Mouse (Mus musculus): Measurements from ENCODE around the gene Rsph3a. TPM values are rescaled to one million over a fixed set of nuclear protein-coding genes. Genes with fewer than 3 reads are reported as not detected.
A peak's percentile ranks its signal among the peaks of the same experiment; 100 is the strongest.
"Not testable (repeated sequence)": the region's sequence is repeated elsewhere in the genome, so short reads cannot be mapped to it uniquely, and the experiment has no call there.

The Rsph3a gene
- polyA plus RNA-seq, 1 experiment from 2014 or later = 54.5 TPM

GRCm38 (mm10) chr17:7946053-7946627, 726 bp downstream of the Rsph3a start:
- not testable (repeated sequence) for H3K9me3 ChIP-seq (ENCODE audit: control insufficient read depth, low read length); DNase-seq (ENCODE audit: low spot score); H3K36me3 ChIP-seq (ENCODE audit: control insufficient read depth, insufficient read depth, low read length); H3K4me1 ChIP-seq (replicated peaks; ENCODE audit: control insufficient read depth, insufficient read depth, low read length); H3K27ac ChIP-seq (ENCODE audit: low read depth); H3K27me3 ChIP-seq (replicated peaks; ENCODE audit: control insufficient read depth, insufficient read depth, low read length)
- Histone ChIP-seq H3K4me3 (ENCODE audit: low read depth, low read length) (peak overlapping the region; percentile 52), H3K9ac (ENCODE audit: low read length) (0 out of 2 replicates have a peak overlapping the region, but pooled peaks have one; percentile 30), H3K4me2 (ENCODE audit: low read length) (peak overlapping the region; percentile 62)
- WGBS = 0% methylated on average over 15 of the region's 27 CpGs
- ATAC-seq (replicated peaks; ENCODE audit: low FRiP score, low TSS enrichment, low read depth) = peak; percentile 54

GRCm38 (mm10) chr17:7951333-7951732, 5.9 kb downstream of the Rsph3a start:
- not testable (repeated sequence) for H3K4me3 ChIP-seq (ENCODE audit: low read depth, low read length); H3K27me3 ChIP-seq (replicated peaks; ENCODE audit: control insufficient read depth, insufficient read depth, low read length); H3K4me2 ChIP-seq (ENCODE audit: low read length); ATAC-seq (replicated peaks; ENCODE audit: low FRiP score, low TSS enrichment, low read depth); H3K9me3 ChIP-seq (ENCODE audit: control insufficient read depth, low read length); H3K9ac ChIP-seq (ENCODE audit: low read length); DNase-seq (ENCODE audit: low spot score); H3K36me3 ChIP-seq (ENCODE audit: control insufficient read depth, insufficient read depth, low read length); H3K27ac ChIP-seq (ENCODE audit: low read depth); H3K4me1 ChIP-seq (replicated peaks; ENCODE audit: control insufficient read depth, insufficient read depth, low read length)
- WGBS = no CpG with 5 or more reads among the region's 4 CpGs

GRCm38 (mm10) chr17:7957242-7957641, 11.8 kb downstream of the Rsph3a start:
- H3K9ac ChIP-seq (ENCODE audit: low read length); DNase-seq (ENCODE audit: low spot score); H3K4me1 ChIP-seq (replicated peaks; ENCODE audit: control insufficient read depth, insufficient read depth, low read length); H3K9me3 ChIP-seq (ENCODE audit: control insufficient read depth, low read length); H3K36me3 ChIP-seq (ENCODE audit: control insufficient read depth, insufficient read depth, low read length); H3K4me3 ChIP-seq (ENCODE audit: low read depth, low read length); H3K27ac ChIP-seq (ENCODE audit: low read depth); H3K4me2 ChIP-seq (ENCODE audit: low read length); ATAC-seq (replicated peaks; ENCODE audit: low FRiP score, low TSS enrichment, low read depth); H3K27me3 ChIP-seq (replicated peaks; ENCODE audit: control insufficient read depth, insufficient read depth, low read length): not testable (repeated sequence)
- WGBS = 80% methylated on average over 7 of the region's 9 CpGs

- ATAC-seq (replicated peaks; ENCODE audit: low FRiP score, low TSS enrichment, low read depth); DNase-seq (ENCODE audit: low spot score): not testable (repeated sequence)
Measured at GRCm38 (mm10) chr17:7963333-7963732, 17.9 kb downstream of the Rsph3a start.

GRCm38 (mm10) chr17:7964398-7964797, 19.0 kb downstream of the Rsph3a start:
- not testable (repeated sequence) for H3K9ac ChIP-seq (ENCODE audit: low read length); H3K27ac ChIP-seq (ENCODE audit: low read depth); H3K4me1 ChIP-seq (replicated peaks; ENCODE audit: control insufficient read depth, insufficient read depth, low read length); H3K36me3 ChIP-seq (ENCODE audit: control insufficient read depth, insufficient read depth, low read length); H3K27me3 ChIP-seq (replicated peaks; ENCODE audit: control insufficient read depth, insufficient read depth, low read length); DNase-seq (ENCODE audit: low spot score); H3K4me2 ChIP-seq (ENCODE audit: low read length); H3K9me3 ChIP-seq (ENCODE audit: control insufficient read depth, low read length); H3K4me3 ChIP-seq (ENCODE audit: low read depth, low read length); ATAC-seq (replicated peaks; ENCODE audit: low FRiP score, low TSS enrichment, low read depth)
- 93% methylated on average over 2 of the region's 2 CpGs for WGBS

More at GRCm38 (mm10) chr17:7963333-7963732, 17.9 kb downstream of the Rsph3a start:
- not testable (repeated sequence) for H3K4me1 ChIP-seq (replicated peaks; ENCODE audit: control insufficient read depth, insufficient read depth, low read length); H3K4me2 ChIP-seq (ENCODE audit: low read length); H3K27ac ChIP-seq (ENCODE audit: low read depth); H3K9me3 ChIP-seq (ENCODE audit: control insufficient read depth, low read length); H3K27me3 ChIP-seq (replicated peaks; ENCODE audit: control insufficient read depth, insufficient read depth, low read length); H3K9ac ChIP-seq (ENCODE audit: low read length); H3K4me3 ChIP-seq (ENCODE audit: low read depth, low read length); H3K36me3 ChIP-seq (ENCODE audit: control insufficient read depth, insufficient read depth, low read length)
- 75% methylated on average over 4 of the region's 4 CpGs for WGBS

- H3K4me1 ChIP-seq (replicated peaks; ENCODE audit: control insufficient read depth, insufficient read depth, low read length); H3K36me3 ChIP-seq (ENCODE audit: control insufficient read depth, insufficient read depth, low read length); H3K9ac ChIP-seq (ENCODE audit: low read length); H3K27ac ChIP-seq (ENCODE audit: low read depth); H3K4me2 ChIP-seq (ENCODE audit: low read length); H3K9me3 ChIP-seq (ENCODE audit: control insufficient read depth, low read length); H3K4me3 ChIP-seq (ENCODE audit: low read depth, low read length); DNase-seq (ENCODE audit: low spot score); ATAC-seq (replicated peaks; ENCODE audit: low FRiP score, low TSS enrichment, low read depth); H3K27me3 ChIP-seq (replicated peaks; ENCODE audit: control insufficient read depth, insufficient read depth, low read length): not testable (repeated sequence)
- WGBS = 74% methylated on average over 3 of the region's 5 CpGs
Measured at GRCm38 (mm10) chr17:7968490-7968889, 23.1 kb downstream of the Rsph3a start.

- H3K4me2 ChIP-seq (ENCODE audit: low read length); ATAC-seq (replicated peaks; ENCODE audit: low FRiP score, low TSS enrichment, low read depth); H3K4me3 ChIP-seq (ENCODE audit: low read depth, low read length); H3K4me1 ChIP-seq (replicated peaks; ENCODE audit: control insufficient read depth, insufficient read depth, low read length); H3K27me3 ChIP-seq (replicated peaks; ENCODE audit: control insufficient read depth, insufficient read depth, low read length); H3K9me3 ChIP-seq (ENCODE audit: control insufficient read depth, low read length); H3K9ac ChIP-seq (ENCODE audit: low read length); DNase-seq (ENCODE audit: low spot score); H3K36me3 ChIP-seq (ENCODE audit: control insufficient read depth, insufficient read depth, low read length); H3K27ac ChIP-seq (ENCODE audit: low read depth): not testable (repeated sequence)
- WGBS = 71% methylated on average over 1 of the region's 6 CpGs
Measured at GRCm38 (mm10) chr17:7969782-7970181, 24.4 kb downstream of the Rsph3a start.

- not testable (repeated sequence) for ATAC-seq (replicated peaks; ENCODE audit: low FRiP score, low TSS enrichment, low read depth); H3K27me3 ChIP-seq (replicated peaks; ENCODE audit: control insufficient read depth, insufficient read depth, low read length); H3K9ac ChIP-seq (ENCODE audit: low read length); H3K36me3 ChIP-seq (ENCODE audit: control insufficient read depth, insufficient read depth, low read length); H3K4me3 ChIP-seq (ENCODE audit: low read depth, low read length); DNase-seq (ENCODE audit: low spot score); H3K4me1 ChIP-seq (replicated peaks; ENCODE audit: control insufficient read depth, insufficient read depth, low read length); H3K27ac ChIP-seq (ENCODE audit: low read depth); H3K4me2 ChIP-seq (ENCODE audit: low read length); H3K9me3 ChIP-seq (ENCODE audit: control insufficient read depth, low read length)
- 81% methylated on average over 1 of the region's 2 CpGs for WGBS
Measured at GRCm38 (mm10) chr17:7983484-7983883, 38.1 kb downstream of the Rsph3a start.

GRCm38 (mm10) chr17:7985597-7985996, 40.2 kb downstream of the Rsph3a start:
- not testable (repeated sequence) for H3K9me3 ChIP-seq (ENCODE audit: control insufficient read depth, low read length); H3K4me3 ChIP-seq (ENCODE audit: low read depth, low read length); H3K9ac ChIP-seq (ENCODE audit: low read length); H3K36me3 ChIP-seq (ENCODE audit: control insufficient read depth, insufficient read depth, low read length); H3K4me1 ChIP-seq (replicated peaks; ENCODE audit: control insufficient read depth, insufficient read depth, low read length); H3K27ac ChIP-seq (ENCODE audit: low read depth); H3K27me3 ChIP-seq (replicated peaks; ENCODE audit: control insufficient read depth, insufficient read depth, low read length); H3K4me2 ChIP-seq (ENCODE audit: low read length); ATAC-seq (replicated peaks; ENCODE audit: low FRiP score, low TSS enrichment, low read depth); DNase-seq (ENCODE audit: low spot score)
- WGBS = 30% methylated on average over 4 of the region's 4 CpGs

All from intestine, embryonic 14.5 days (tissue).